Mouse (Mus musculus): Measurements from ENCODE around the gene Plbd2. TPM values are rescaled to one million over a fixed set of nuclear protein-coding genes. Genes with fewer than 3 reads are reported as not detected.

Gene Plbd2
- polyA plus RNA-seq, 1 experiment from 2014 or later: 37.6 TPM

DNA sequence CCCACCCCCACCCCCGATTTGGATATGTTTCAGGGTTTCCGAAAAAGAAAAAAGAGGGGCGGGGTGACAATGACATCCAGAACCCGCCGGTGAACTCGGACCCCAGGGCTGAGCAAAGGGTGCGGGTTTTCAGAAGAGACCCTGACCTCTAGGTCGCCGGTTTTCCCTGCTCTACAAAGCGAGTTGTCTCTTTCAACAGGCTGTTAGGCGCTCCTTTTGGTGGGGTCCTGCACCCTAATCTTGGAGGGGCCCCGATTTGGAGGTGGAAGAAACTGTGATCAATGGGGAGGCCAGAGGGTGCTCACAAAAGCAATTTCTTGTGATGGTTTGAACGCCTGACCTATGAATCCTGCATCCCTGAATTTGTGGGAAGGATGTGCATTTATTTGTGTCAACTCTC is 65.0 kb downstream of the Plbd2 start:
- ATAC-seq: no peak
- Histone ChIP-seq H3K4me2 (ENCODE audit: low read length) (peak overlapping the region; percentile 68), H3K4me3 (ENCODE audit: low read length) (peak overlapping the region; percentile 49), H3K36me3 (ENCODE audit: control insufficient read depth, insufficient read depth, low read length) (no peaks in the 10 kb centered on the region), H3K4me1 (ENCODE audit: control insufficient read depth, insufficient read depth, low read depth, low read length) (peaks cover 16% of the 10 kb centered on the region), H3K27me3 (replicated peaks; ENCODE audit: control insufficient read depth, insufficient read depth, low read length) (peaks cover 22% of the 10 kb centered on the region), H3K27ac (ENCODE audit: low read depth, low read length) (peak overlapping the region; percentile 86), H3K9ac (ENCODE audit: low read depth, low read length) (peak overlapping the region; percentile 67), H3K9me3 (ENCODE audit: control insufficient read depth, low read length) (no peaks in the 10 kb centered on the region)
- WGBS: 1% methylated on average over 13 of the region's 13 CpGs

DNA sequence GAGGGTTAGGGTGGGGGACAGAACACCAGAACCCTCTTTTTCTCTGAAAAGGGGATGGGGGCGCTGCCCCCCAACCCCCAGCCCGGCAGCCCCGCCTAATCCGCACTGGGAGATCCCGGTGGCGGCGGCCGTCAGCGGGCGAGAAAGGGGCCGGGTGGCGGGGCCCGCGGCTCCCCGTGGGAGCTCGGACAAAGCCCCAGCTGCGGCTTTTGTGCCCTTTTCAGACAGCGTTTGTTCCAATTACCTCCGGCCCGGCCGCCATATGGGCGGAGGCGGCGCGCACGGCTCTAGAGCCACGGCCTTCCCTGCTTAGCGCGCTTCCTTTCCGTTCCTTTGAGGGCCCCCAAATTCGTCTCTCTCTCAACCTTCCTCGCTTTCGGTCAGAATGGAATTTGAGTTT is 65.4 kb downstream of the Plbd2 start:
- WGBS: under 1% methylated on average over 33 of the region's 33 CpGs
- peaks cover 25% of the 10 kb centered on the region for H3K27me3 ChIP-seq (replicated peaks; ENCODE audit: control insufficient read depth, insufficient read depth, low read length)
- no peak for ATAC-seq
- peak overlapping the region; percentile 67 for H3K9ac ChIP-seq (ENCODE audit: low read depth, low read length)
- H3K4me1 ChIP-seq (ENCODE audit: control insufficient read depth, insufficient read depth, low read depth, low read length): peaks cover 16% of the 10 kb centered on the region
- H3K4me3 ChIP-seq (ENCODE audit: low read length): peak overlapping the region; percentile 49
- peak overlapping the region; percentile 68 for H3K4me2 ChIP-seq (ENCODE audit: low read length)
- H3K27ac ChIP-seq (ENCODE audit: low read depth, low read length): peak overlapping the region; percentile 86
- H3K9me3 ChIP-seq (ENCODE audit: control insufficient read depth, low read length): no peaks in the 10 kb centered on the region
- no peaks in the 10 kb centered on the region for H3K36me3 ChIP-seq (ENCODE audit: control insufficient read depth, insufficient read depth, low read length)

DNA sequence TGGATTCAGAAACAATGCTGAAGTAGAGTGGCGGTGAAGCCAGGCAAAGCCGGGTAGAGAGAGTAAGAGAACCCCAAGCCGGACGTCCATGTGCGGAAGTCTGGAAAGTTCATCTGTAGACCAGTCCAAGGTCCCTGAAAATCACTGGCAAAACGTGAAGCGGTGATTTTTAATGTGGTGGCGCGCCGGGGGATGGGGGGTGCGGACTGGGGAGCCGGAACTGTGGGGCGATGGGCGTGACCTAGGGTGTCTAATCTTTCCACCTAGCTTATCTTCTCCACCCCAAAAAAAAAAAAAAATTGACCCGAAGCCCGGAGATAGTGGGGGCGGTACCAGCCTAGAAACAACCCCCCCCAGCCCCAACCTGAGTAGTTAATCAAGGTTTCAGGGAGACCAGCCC is 65.9 kb downstream of the Plbd2 start:
- H3K4me1 ChIP-seq (ENCODE audit: control insufficient read depth, insufficient read depth, low read depth, low read length): peaks cover 16% of the 10 kb centered on the region
- H3K27ac ChIP-seq (ENCODE audit: low read depth, low read length): peak overlapping the region; percentile 86
- H3K27me3 ChIP-seq (replicated peaks; ENCODE audit: control insufficient read depth, insufficient read depth, low read length): peaks cover 25% of the 10 kb centered on the region
- H3K9me3 ChIP-seq (ENCODE audit: control insufficient read depth, low read length): no peaks in the 10 kb centered on the region
- peak overlapping the region; percentile 67 for H3K9ac ChIP-seq (ENCODE audit: low read depth, low read length)
- H3K4me3 ChIP-seq (ENCODE audit: low read length): peak overlapping the region; percentile 49
- H3K36me3 ChIP-seq (ENCODE audit: control insufficient read depth, insufficient read depth, low read length): no peaks in the 10 kb centered on the region
- under 1% methylated on average over 17 of the region's 17 CpGs for WGBS
- ATAC-seq: no peak
- H3K4me2 ChIP-seq (ENCODE audit: low read length): peak overlapping the region; percentile 68

DNA sequence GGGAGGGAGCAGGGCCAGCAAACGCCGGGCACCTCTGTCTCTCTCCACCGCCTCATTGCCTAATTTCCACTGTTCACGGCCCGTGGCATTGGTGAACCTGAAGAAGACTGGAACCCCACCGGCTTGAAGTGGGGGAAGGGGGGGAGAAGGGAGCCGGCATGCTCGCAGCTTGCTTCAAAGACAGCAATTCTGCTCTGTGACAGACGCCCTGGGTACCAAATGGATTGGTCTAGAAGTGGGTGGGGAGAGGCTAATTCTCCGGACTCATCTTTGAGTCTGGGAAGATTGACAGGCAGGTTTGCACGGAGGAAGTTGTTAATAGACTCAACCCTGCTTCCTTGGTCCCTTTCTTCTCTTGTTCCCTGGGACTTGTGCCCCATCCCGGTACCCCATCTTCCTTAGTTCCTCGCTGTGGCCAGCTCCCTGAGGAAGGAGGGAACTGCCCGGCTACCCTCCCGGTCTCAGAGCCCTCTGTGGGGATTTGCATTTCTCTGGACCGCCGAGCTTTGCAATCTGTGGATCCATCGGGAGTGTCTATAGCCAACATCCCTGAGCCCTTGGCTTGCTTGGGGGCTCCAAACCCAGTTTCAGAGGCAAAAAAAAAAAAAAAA is 66.4 kb downstream of the Plbd2 start:
- Histone ChIP-seq H3K27ac (ENCODE audit: low read depth, low read length) (peak overlapping the region; percentile 71), H3K27me3 (replicated peaks; ENCODE audit: control insufficient read depth, insufficient read depth, low read length) (peaks cover 25% of the 10 kb centered on the region)
- no peak for ATAC-seq

DNA sequence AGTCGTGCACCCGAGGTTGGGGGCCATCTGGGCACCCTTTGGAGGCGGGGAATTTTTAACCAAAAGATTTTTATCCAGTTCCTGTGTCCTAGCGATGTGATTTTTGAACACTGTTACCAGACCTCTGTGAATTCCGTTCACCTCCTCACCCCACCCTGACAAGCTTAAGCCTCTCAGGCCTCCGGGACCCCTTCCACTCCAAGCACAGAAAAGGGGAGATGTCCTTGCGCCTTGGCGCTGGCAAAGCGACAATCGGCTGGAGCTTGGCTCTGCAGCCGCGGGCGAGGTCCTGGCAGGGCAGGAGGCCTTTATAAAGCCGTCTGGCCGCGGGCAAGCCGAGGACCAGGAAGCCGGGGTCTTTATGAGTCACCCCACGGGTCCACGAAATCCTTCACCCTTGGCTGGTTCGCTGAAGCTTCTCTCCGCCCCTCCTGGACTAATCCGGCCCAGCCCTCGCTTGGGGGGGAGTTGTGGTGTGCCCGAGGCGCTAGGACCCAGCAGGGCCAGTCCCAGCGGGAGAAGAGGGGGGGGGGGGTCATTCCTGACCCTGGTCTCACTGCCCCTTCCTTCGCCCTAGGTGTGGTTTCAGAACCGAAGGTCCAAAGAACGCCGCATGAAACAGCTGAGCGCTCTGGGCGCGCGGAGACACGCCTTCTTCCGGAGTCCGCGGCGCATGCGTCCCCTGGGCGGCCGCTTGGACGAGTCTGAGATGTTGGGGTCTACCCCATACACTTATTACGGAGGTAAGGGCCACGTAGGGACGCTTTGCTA is 67.5 kb downstream of the Plbd2 start:
- Histone ChIP-seq H3K9me3 (ENCODE audit: control insufficient read depth, low read length) (no peaks in the 10 kb centered on the region), H3K4me3 (ENCODE audit: low read length) (peak overlapping the region; percentile 49), H3K9ac (ENCODE audit: low read depth, low read length) (peak overlapping the region; percentile 63), H3K4me2 (ENCODE audit: low read length) (peak overlapping the region; percentile 68), H3K27me3 (replicated peaks; ENCODE audit: control insufficient read depth, insufficient read depth, low read length) (peaks cover 25% of the 10 kb centered on the region), H3K27ac (ENCODE audit: low read depth, low read length) (peak overlapping the region; percentile 73), H3K36me3 (ENCODE audit: control insufficient read depth, insufficient read depth, low read length) (no peaks in the 10 kb centered on the region), H3K4me1 (ENCODE audit: control insufficient read depth, insufficient read depth, low read depth, low read length) (peaks cover 16% of the 10 kb centered on the region)
- no peak for ATAC-seq
- WGBS: under 1% methylated on average over 42 of the region's 47 CpGs

More for the DNA sequence above, 66.4 kb downstream of the Plbd2 start:
- no peaks in the 10 kb centered on the region for H3K36me3 ChIP-seq (ENCODE audit: control insufficient read depth, insufficient read depth, low read length)
- H3K9me3 ChIP-seq (ENCODE audit: control insufficient read depth, low read length): no peaks in the 10 kb centered on the region
- H3K9ac ChIP-seq (ENCODE audit: low read depth, low read length): peak overlapping the region; percentile 47
- under 1% methylated on average over 18 of the region's 18 CpGs for WGBS
- peaks cover 16% of the 10 kb centered on the region for H3K4me1 ChIP-seq (ENCODE audit: control insufficient read depth, insufficient read depth, low read depth, low read length)
- H3K4me2 ChIP-seq (ENCODE audit: low read length): peak overlapping the region; percentile 68
- peak overlapping the region; percentile 49 for H3K4me3 ChIP-seq (ENCODE audit: low read length)

DNA sequence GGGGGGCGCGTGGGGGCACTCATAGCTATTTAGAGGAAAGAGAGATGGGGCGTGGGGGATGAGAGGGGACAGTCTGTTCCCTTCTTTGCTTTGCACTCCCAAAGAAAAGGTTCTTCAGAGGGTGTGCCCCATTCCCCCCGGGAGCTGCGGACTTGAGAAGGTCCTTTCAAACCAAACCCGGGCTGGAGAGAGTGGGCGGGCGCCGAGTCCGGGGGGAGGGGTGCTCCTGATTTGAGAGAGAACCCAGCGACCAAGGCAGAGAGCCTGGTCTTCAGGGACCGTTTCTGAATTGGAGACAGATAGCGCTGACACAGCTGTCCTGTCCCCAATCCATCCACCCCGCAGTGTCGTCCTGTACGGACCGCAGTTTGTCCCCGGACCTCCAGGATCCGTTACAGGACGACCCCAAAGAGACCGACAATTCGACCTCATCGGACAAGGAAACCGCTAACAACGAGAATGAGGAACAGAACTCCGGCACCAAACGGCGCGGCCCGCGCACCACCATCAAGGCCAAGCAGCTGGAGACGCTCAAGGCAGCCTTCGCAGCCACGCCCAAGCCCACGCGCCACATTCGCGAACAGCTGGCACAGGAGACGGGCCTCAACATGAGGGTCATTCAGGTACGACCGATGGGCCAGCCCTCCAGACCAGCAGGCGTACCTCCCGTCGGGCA is 68.3 kb downstream of the Plbd2 start:
- ATAC-seq: no peak
- Histone ChIP-seq H3K4me2 (ENCODE audit: low read length) (peak overlapping the region; percentile 68), H3K27me3 (replicated peaks; ENCODE audit: control insufficient read depth, insufficient read depth, low read length) (peaks cover 29% of the 10 kb centered on the region), H3K9me3 (ENCODE audit: control insufficient read depth, low read length) (no peaks in the 10 kb centered on the region), H3K36me3 (ENCODE audit: control insufficient read depth, insufficient read depth, low read length) (no peaks in the 10 kb centered on the region), H3K27ac (ENCODE audit: low read depth, low read length) (peak overlapping the region; percentile 73), H3K4me1 (ENCODE audit: control insufficient read depth, insufficient read depth, low read depth, low read length) (peaks cover 14% of the 10 kb centered on the region), H3K4me3 (ENCODE audit: low read length) (peak overlapping the region; percentile 49), H3K9ac (ENCODE audit: low read depth, low read length) (peak overlapping the region; percentile 63)
- under 1% methylated on average over 44 of the region's 44 CpGs for WGBS

DNA sequence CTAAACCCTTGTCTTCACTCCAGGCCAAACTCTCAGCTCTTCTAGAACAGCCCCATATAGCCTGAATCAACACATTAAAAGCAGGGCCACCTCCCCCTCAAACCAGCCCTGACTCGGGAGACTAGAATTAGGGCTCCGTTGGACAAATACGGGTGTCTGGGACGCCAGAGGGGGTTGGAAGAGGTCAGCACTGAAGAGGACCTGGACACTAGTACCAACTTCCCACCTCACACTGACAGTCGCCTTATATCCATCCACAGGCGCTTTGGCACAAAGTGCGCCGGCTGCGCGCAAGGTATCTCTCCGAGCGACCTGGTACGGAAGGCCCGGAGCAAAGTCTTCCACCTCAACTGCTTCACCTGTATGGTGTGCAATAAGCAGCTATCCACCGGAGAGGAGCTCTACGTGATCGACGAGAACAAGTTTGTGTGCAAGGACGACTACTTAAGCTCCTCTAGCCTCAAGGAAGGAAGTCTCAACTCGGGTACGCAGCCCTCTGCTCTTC is 69.1 kb downstream of the Plbd2 start:
- Histone ChIP-seq H3K4me2 (ENCODE audit: low read length) (peak overlapping the region; percentile 68), H3K4me1 (ENCODE audit: control insufficient read depth, insufficient read depth, low read depth, low read length) (peaks cover 7% of the 10 kb centered on the region), H3K27me3 (replicated peaks; ENCODE audit: control insufficient read depth, insufficient read depth, low read length) (peaks cover 27% of the 10 kb centered on the region), H3K9ac (ENCODE audit: low read depth, low read length) (peak overlapping the region; percentile 63), H3K36me3 (ENCODE audit: control insufficient read depth, insufficient read depth, low read length) (no peaks in the 10 kb centered on the region), H3K9me3 (ENCODE audit: control insufficient read depth, low read length) (no peaks in the 10 kb centered on the region), H3K27ac (ENCODE audit: low read depth, low read length) (peak overlapping the region; percentile 73), H3K4me3 (ENCODE audit: low read length) (peak overlapping the region; percentile 49)
- 3% methylated on average over 21 of the region's 21 CpGs for WGBS
- no peak for ATAC-seq
